Mouse (Mus musculus): ENCODE data around the gene Zbtb5.

GRCm38 (mm10) chr4:44970612-44971110, 41.6 kb downstream of the Zbtb5 start:
- TF ChIP-seq POLR2A (IDR thresholded peaks at IDR 0.05; ENCODE audit: control insufficient read depth, low read depth, low read length) (no peak), CTCF (IDR thresholded peaks at IDR 0.05; ENCODE audit: control insufficient read depth, insufficient read depth, insufficient replicate concordance, low read depth, low read length) (peak; percentile 65; the same call in 1 of the 2 replicates)

Data from testis, adult 2 months (tissue).